Mouse (Mus musculus) CD4-positive helper T cell, adult 2 months (primary cell): ENCODE measurements at regions not wholly inside any gene's neighbourhood (a gene's known extent, or its start where the extent isn't known, plus 50 kb on each side); places are given as distances from the start of the nearest gene placed in this dataset.

ENCODE experiments used
- DNase-seq: peaks from one replicate; pipeline ENCODE4 v3.0.0-alpha.2; 2012; ENCODE audit warnings: low read depth, missing footprints, low spot score

GRCm38 (mm10) chr2:33983112-33983748 lies 95.5 kb upstream of the Mvb12b start:
- no peak for DNase-seq

- DNase-seq = no peak
Measured at GRCm38 (mm10) chr2:33981936-33982335, 94.2 kb upstream of the Mvb12b start.

- no peak for DNase-seq
Measured at GRCm38 (mm10) chr2:33981321-33981720, 93.6 kb upstream of the Mvb12b start.

- no peak for DNase-seq
Measured at GRCm38 (mm10) chr2:33980884-33981283, 93.1 kb upstream of the Mvb12b start.

GRCm38 (mm10) chr2:33979276-33979675 lies 91.5 kb upstream of the Mvb12b start:
- no peak for DNase-seq

GRCm38 (mm10) chr2:33978550-33978949 lies 90.8 kb upstream of the Mvb12b start:
- DNase-seq = no peak

- DNase-seq = no peak
Measured at GRCm38 (mm10) chr2:33977576-33978352, 90.0 kb upstream of the Mvb12b start.

GRCm38 (mm10) chr2:33977151-33977550 lies 89.4 kb upstream of the Mvb12b start:
- DNase-seq = no peak

- DNase-seq = no peak
Measured at GRCm38 (mm10) chr2:33976183-33976582, 88.4 kb upstream of the Mvb12b start.

GRCm38 (mm10) chr2:33975423-33976127 lies 87.8 kb upstream of the Mvb12b start:
- DNase-seq = no peak

- no peak for DNase-seq
Measured at GRCm38 (mm10) chr2:33974737-33975422, 87.1 kb upstream of the Mvb12b start.

GRCm38 (mm10) chr2:33974031-33974430 lies 86.3 kb upstream of the Mvb12b start:
- no peak for DNase-seq

GRCm38 (mm10) chr2:33973213-33973834 lies 85.6 kb upstream of the Mvb12b start:
- DNase-seq = peak; percentile 65

- no peak for DNase-seq
Measured at GRCm38 (mm10) chr2:33966984-33967421, 79.3 kb upstream of the Mvb12b start.

GRCm38 (mm10) chr2:33966389-33966983 lies 78.7 kb upstream of the Mvb12b start:
- no peak for DNase-seq

- no peak for DNase-seq
Measured at GRCm38 (mm10) chr2:33964096-33964495, 76.3 kb upstream of the Mvb12b start.

- no peak for DNase-seq
Measured at GRCm38 (mm10) chr2:33962355-33963037, 74.8 kb upstream of the Mvb12b start.

GRCm38 (mm10) chr2:33961566-33961965 lies 73.8 kb upstream of the Mvb12b start:
- no peak for DNase-seq

- DNase-seq = peak; percentile 58
Measured at GRCm38 (mm10) chr2:33957754-33958153, 70.0 kb upstream of the Mvb12b start.

- no peak for DNase-seq
Measured at GRCm38 (mm10) chr2:33944301-33944700, 56.6 kb upstream of the Mvb12b start.
